Mouse (Mus musculus) B cell, adult 67 days (primary cell): ENCODE results near the gene Pik3ap1. TPM values are rescaled to one million over a fixed set of nuclear protein-coding genes. Genes with fewer than 3 reads are reported as not detected.

ENCODE experiments used
- total RNA-seq, 2 experiments: library from RNA; stranded (reverse); gene quantifications; 4 replicates each; pipeline ENCODE4 v1.2.4; 2023

Pik3ap1 gene
- total RNA-seq = 100 to 1,000 TPM; 263 to 285 TPM

DNA sequence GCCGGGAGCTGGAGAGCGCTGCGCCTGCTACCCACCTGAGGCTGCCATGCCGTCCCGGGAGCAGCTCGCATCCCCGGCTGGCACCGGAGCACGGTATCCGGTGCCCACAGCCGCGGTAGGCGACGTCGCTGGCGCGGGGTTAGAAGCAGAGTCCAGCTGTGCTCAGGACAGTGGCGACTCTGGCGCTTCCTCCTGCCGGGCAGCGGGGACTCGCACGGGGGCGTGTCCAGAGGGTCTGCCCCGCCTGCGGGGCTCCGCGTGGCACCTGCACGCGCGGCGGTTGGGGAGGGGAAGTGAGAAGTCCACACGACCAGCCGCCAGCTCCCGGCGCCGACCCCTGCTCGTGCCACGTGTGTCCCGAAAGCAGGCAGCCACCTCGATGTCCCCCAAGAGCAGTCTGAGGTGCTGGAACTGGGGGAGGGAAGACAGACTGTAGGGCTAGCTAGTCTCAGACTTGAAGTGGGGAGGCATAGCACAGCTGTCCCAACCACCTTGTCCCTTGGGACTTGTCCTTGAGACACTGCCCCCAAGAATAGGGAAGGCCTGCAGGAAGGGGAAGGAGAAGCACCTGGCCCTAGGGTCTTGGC is at the start of gene Pik3ap1:
Pik3ap1 (minus strand) TSS at position 181 of the 587 bp plus-strand sequence.

DNA sequence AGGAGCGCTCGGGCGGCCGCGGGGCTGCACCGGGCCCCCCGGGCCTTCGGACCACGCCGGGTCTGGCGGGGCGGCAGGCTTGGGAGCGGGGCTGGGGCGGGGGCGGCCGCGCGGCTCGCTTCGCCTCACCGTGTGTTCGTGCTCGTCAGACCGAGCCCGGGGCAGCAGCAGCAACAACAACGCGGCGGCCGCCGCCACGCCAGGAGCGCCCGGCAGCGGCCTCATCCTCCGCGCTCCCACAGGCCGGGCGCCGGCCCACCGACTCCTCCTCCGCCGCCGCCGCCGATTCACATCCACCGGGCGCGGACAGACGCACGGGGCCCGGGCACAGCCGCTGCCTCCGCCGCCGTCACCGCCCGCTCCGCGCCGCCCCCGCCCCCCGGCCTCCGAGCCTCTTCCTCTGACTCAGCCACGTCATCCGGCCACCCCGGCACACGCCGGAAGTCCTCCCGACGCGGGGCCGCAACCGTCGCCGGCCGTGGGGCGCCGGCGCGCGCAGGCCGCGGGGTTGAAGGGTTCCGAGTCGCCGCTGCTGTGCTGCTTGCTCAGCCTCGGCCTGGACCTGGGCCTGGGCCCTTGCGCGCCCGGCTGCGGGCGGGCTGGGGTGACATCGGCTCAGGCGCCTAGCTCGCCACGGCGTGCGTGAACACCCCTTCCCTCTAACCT is 121.1 kb downstream of the Pik3ap1 start, which contains the start of gene Tm9sf3:
Tm9sf3 (minus strand) TSS at position 368 of the 666 bp plus-strand sequence.

Other genes starting within 250 kb of the Pik3ap1 start
- under 1 TPM; 0.12 to 0.32 TPM for gene Tll2, start 178.3 kb downstream of the Pik3ap1 start, total RNA-seq
- gene Tm9sf3, start 121.1 kb downstream of the Pik3ap1 start, total RNA-seq = 100 to 1,000 TPM; 105 to 115 TPM
- 10 to 100 TPM; 40.5 to 41.0 TPM for gene Lcor, start 97.5 kb upstream of the Pik3ap1 start, total RNA-seq
- 10 to 100 TPM; 38.3 to 42.3 TPM for gene Gm340, start 197.3 kb upstream of the Pik3ap1 start, total RNA-seq